Mouse (Mus musculus): ENCODE results near the gene Megf11.

Gene Megf11

GRCm38 (mm10) chr9:64587991-64588390 lies 202.6 kb downstream of the Megf11 start:
- CTCF ChIA-PET, result interaction anchor here in 1 of 4 experiments (0.5 kb wide), 1 partner anchor 1567 kb away, joined by 4 read pairs; no protein-coding TSS in a partner anchor

GRCm38 (mm10) chr9:64590634-64591041 lies 205.2 kb downstream of the Megf11 start:
- POLR2A ChIA-PET, result interaction anchor here in 1 of 4 experiments (0.7 kb wide), 1 partner anchor 17 kb away, joined by 3 read pairs; no protein-coding TSS in a partner anchor
- CTCF ChIA-PET, result interaction anchor here in 1 of 4 experiments (0.9 kb wide), 1 partner anchor 83 kb away, joined by 4 read pairs; no protein-coding TSS in a partner anchor

More at GRCm38 (mm10) chr9:64587991-64588390, 202.6 kb downstream of the Megf11 start:
- POLR2A ChIA-PET, result interaction anchor here in 1 of 4 experiments (0.6 kb wide), 1 partner anchor 395 kb away, joined by 3 read pairs; no protein-coding TSS in a partner anchor

- ChIA-PET CTCF (interaction anchor here in 1 of 4 experiments (0.9 kb wide), 1 partner anchor 83 kb away, joined by 4 read pairs; no protein-coding TSS in a partner anchor), POLR2A (interaction anchor here in 1 of 4 experiments (0.6 kb wide), 1 partner anchor 1505 kb away, joined by 3 read pairs; no protein-coding TSS in a partner anchor)
Measured at GRCm38 (mm10) chr9:64591436-64591835, 206.0 kb downstream of the Megf11 start.

- ChIA-PET POLR2A (no interaction called here), CTCF (interaction anchor here in 3 of 4 experiments (0.5 to 0.9 kb wide), 4 partner anchors 8 to 685 kb away, joined by 3 to 5 read pairs (median 4); no protein-coding TSS in a partner anchor)
Measured at GRCm38 (mm10) chr9:64594442-64594841, 209.0 kb downstream of the Megf11 start.

GRCm38 (mm10) chr9:64598427-64598826 lies 213.0 kb downstream of the Megf11 start:
- ChIA-PET POLR2A (no interaction called here), CTCF (interaction anchor here in 1 of 4 experiments (0.5 kb wide), 1 partner anchor 251 kb away, joined by 17 read pairs; no protein-coding TSS in a partner anchor)

- ChIA-PET CTCF (no interaction called here), POLR2A (no interaction called here)
Measured at GRCm38 (mm10) chr9:64600731-64601130, 215.3 kb downstream of the Megf11 start.

- ChIA-PET CTCF (no interaction called here), POLR2A (no interaction called here)
Measured at GRCm38 (mm10) chr9:64602895-64603294, 217.5 kb downstream of the Megf11 start.

- ChIA-PET POLR2A (interaction anchor here in 1 of 4 experiments (0.6 kb wide), 1 partner anchor 145 kb away, joined by 3 read pairs; no protein-coding TSS in a partner anchor), CTCF (no interaction called here)
Measured at GRCm38 (mm10) chr9:64604217-64604711, 218.8 kb downstream of the Megf11 start.

- POLR2A ChIA-PET, result no interaction called here
- CTCF ChIA-PET, result no interaction called here
Measured at GRCm38 (mm10) chr9:64605077-64605714, 219.8 kb downstream of the Megf11 start.

GRCm38 (mm10) chr9:64605735-64606349 lies 220.4 kb downstream of the Megf11 start:
- POLR2A ChIA-PET, result no interaction called here
- CTCF ChIA-PET, result no interaction called here

- ChIA-PET POLR2A (interaction anchor here in 1 of 4 experiments (0.6 to 0.8 kb wide), 2 partner anchors 49 to 107 kb away, joined by 3 to 4 read pairs; no protein-coding TSS in a partner anchor), CTCF (interaction anchor here in 1 of 4 experiments (0.6 kb wide), 1 partner anchor 80 kb away, joined by 3 read pairs; no protein-coding TSS in a partner anchor)
Measured at GRCm38 (mm10) chr9:64607049-64607448, 221.6 kb downstream of the Megf11 start.

GRCm38 (mm10) chr9:64609546-64609945 lies 224.1 kb downstream of the Megf11 start:
- ChIA-PET POLR2A (no interaction called here), CTCF (no interaction called here)

GRCm38 (mm10) chr9:64612121-64612983 lies 226.9 kb downstream of the Megf11 start:
- POLR2A ChIA-PET, result interaction anchor here in 1 of 4 experiments (0.5 to 1.1 kb wide), 2 partner anchors 113 to 215 kb away, joined by 3 to 4 read pairs; no protein-coding TSS in a partner anchor
- CTCF ChIA-PET, result interaction anchor here in 2 of 4 experiments (0.7 to 1.3 kb wide), 6 partner anchors 20 to 703 kb away, joined by 3 to 12 read pairs (median 4); no protein-coding TSS in a partner anchor

- POLR2A ChIA-PET, result interaction anchor here in 1 of 4 experiments (1.1 kb wide), 1 partner anchor 114 kb away, joined by 3 read pairs; no protein-coding TSS in a partner anchor
- CTCF ChIA-PET, result interaction anchor here in 2 of 4 experiments (0.7 to 1.3 kb wide), 2 partner anchors 167 to 703 kb away, joined by 4 read pairs; no protein-coding TSS in a partner anchor
Measured at GRCm38 (mm10) chr9:64612984-64613649, 227.7 kb downstream of the Megf11 start.

GRCm38 (mm10) chr9:64617413-64617812 lies 232.0 kb downstream of the Megf11 start:
- ChIA-PET CTCF (no interaction called here), POLR2A (interaction anchor here in 3 of 4 experiments (0.6 to 1.0 kb wide), 3 partner anchors 18 to 139 kb away, joined by 3 to 11 read pairs (median 3); no protein-coding TSS in a partner anchor)

- CTCF ChIA-PET, result no interaction called here
- POLR2A ChIA-PET, result no interaction called here
Measured at GRCm38 (mm10) chr9:64618433-64618832, 233.0 kb downstream of the Megf11 start.

- ChIA-PET CTCF (no interaction called here), POLR2A (no interaction called here)
Measured at GRCm38 (mm10) chr9:64619440-64619839, 234.0 kb downstream of the Megf11 start.

GRCm38 (mm10) chr9:64620596-64620995 lies 235.2 kb downstream of the Megf11 start:
- ChIA-PET POLR2A (no interaction called here), CTCF (no interaction called here)

All from embryonic stem cell, embryonic (primary cell).